Mouse (Mus musculus) sigmoid colon, adult 10 weeks (tissue): Measurements from ENCODE around the gene Vmn2r22. TPM values are rescaled to one million over a fixed set of nuclear protein-coding genes. Genes with fewer than 3 reads are reported as not detected.

Experiments used
- polyA plus RNA-seq: library from polyadenylated mRNA; stranded (reverse); fragments of 350-450 nt; fragmentation: Illumina TruSeq; extraction: RNeasy Lipid Tissue Mini Kit (QIAGEN cat#74804); gene quantifications from one replicate; pipeline ENCODE4 v1.2.3, GENCODE M21; 2014; ENCODE audit warnings: low read depth, low replicate concordance

Vmn2r22 gene
- polyA plus RNA-seq: not detected

DNA sequence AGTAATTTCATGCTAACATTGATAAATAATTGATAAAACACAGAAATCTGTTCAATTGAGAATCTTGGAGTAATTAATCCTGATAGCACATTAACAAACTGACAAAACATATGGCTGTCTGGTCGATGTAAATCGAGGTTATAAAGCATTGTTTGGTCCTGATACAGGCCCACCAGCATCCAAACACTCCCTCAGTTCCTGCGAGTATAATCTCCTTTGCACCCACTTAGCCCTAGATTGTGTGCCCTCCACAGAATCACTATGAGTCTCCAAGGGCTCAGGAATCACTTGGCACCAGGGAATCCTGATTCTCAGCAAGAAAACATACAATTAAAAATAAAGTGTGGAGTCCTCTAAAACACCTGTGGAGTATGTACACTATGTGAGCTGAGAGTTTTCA, at the start of gene Vmn2r22:
Gene Vmn2r22, minus strand, starts transcription at position 101 of the 400 bp plus-strand sequence.

Other genes with a start within 250 kb of the Vmn2r22 start
- not detected for gene Vmn2r20, start 232.6 kb downstream of the Vmn2r22 start, polyA plus RNA-seq
- gene Vmn2r21, start 117.3 kb downstream of the Vmn2r22 start, polyA plus RNA-seq: not detected
- gene Vmn2r23, start 51.9 kb upstream of the Vmn2r22 start, polyA plus RNA-seq: not detected
- gene Vmn2r24, start 128.2 kb upstream of the Vmn2r22 start, polyA plus RNA-seq: not detected
- gene Vmn2r25, start 202.7 kb upstream of the Vmn2r22 start, polyA plus RNA-seq: not detected